Mouse (Mus musculus): ENCODE data around the gene Atp7b.

Gene Atp7b

GRCm38 (mm10) chr8:22022244-22022643 lies 37.9 kb downstream of the Atp7b start:
- DNase-seq (ENCODE audit: low spot score): no peak

- DNase-seq (ENCODE audit: low spot score): no peak
Observed at GRCm38 (mm10) chr8:22019498-22019897, 40.6 kb downstream of the Atp7b start.

- no peak for DNase-seq (ENCODE audit: low spot score)
Observed at GRCm38 (mm10) chr8:22017731-22018130, 42.4 kb downstream of the Atp7b start.

- DNase-seq (ENCODE audit: low spot score): no peak
Observed at GRCm38 (mm10) chr8:22013034-22013707, 46.9 kb downstream of the Atp7b start.

GRCm38 (mm10) chr8:22009403-22009802 lies 50.7 kb downstream of the Atp7b start:
- no peak for DNase-seq (ENCODE audit: low spot score)

- DNase-seq (ENCODE audit: low spot score): no peak
Observed at GRCm38 (mm10) chr8:22006423-22006822, 53.7 kb downstream of the Atp7b start.

- DNase-seq (ENCODE audit: low spot score): no peak
Observed at GRCm38 (mm10) chr8:22004750-22005522, 55.2 kb downstream of the Atp7b start.

GRCm38 (mm10) chr8:21995181-21995580 lies 64.9 kb downstream of the Atp7b start:
- no peak for DNase-seq (ENCODE audit: low spot score)

- DNase-seq (ENCODE audit: low spot score): peak; percentile 47
Observed at GRCm38 (mm10) chr8:21992184-21992583, 67.9 kb downstream of the Atp7b start.

GRCm38 (mm10) chr8:21981664-21982337 lies 78.3 kb downstream of the Atp7b start:
- DNase-seq (ENCODE audit: low spot score): no peak

- DNase-seq (ENCODE audit: low spot score): no peak
Observed at GRCm38 (mm10) chr8:21978193-21978592, 81.9 kb downstream of the Atp7b start.

- DNase-seq (ENCODE audit: low spot score): no peak
Observed at GRCm38 (mm10) chr8:21969475-21969874, 90.6 kb downstream of the Atp7b start, which contains the start of gene Ccdc70. TSS of gene Ccdc70 (plus strand) at chr8:21969775.

- DNase-seq (ENCODE audit: low spot score): no peak
Observed at GRCm38 (mm10) chr8:21966646-21967045, 93.5 kb downstream of the Atp7b start.

GRCm38 (mm10) chr8:21958414-21958813 lies 101.7 kb downstream of the Atp7b start, which contains the start of gene Fam90a1a:
TSS of gene Fam90a1a (plus strand) at chr8:21958714.
- no peak for DNase-seq (ENCODE audit: low spot score)

- no peak for DNase-seq (ENCODE audit: low spot score)
Observed at GRCm38 (mm10) chr8:21956336-21956735, 103.8 kb downstream of the Atp7b start.

GRCm38 (mm10) chr8:21955321-21955720 lies 104.8 kb downstream of the Atp7b start:
- DNase-seq (ENCODE audit: low spot score): peak; percentile 14

- no peak for DNase-seq (ENCODE audit: low spot score)
Observed at GRCm38 (mm10) chr8:21947311-21948017, 112.6 kb downstream of the Atp7b start.

- no peak for DNase-seq (ENCODE audit: low spot score)
Observed at GRCm38 (mm10) chr8:21946462-21946861, 113.6 kb downstream of the Atp7b start, which contains the start of gene Defb13. TSS of gene Defb13 (plus strand) at chr8:21946762.
